Mouse (Mus musculus) right cerebral cortex, adult 2 months (tissue): ENCODE results near the gene Map1b.

Experiments
- DNase-seq, 2 experiments: peaks; one replicate each; pipeline ENCODE4 v3.0.0; 2021 to 2022; ENCODE audit warnings: low spot score in 2 of 2

Map1b gene

GRCm38 (mm10) chr13:99528456-99528855 is 12.1 kb upstream of the Map1b start:
- peak in 1 of 2 experiments; percentile 8 for DNase-seq

- DNase-seq: no peak
Measured at GRCm38 (mm10) chr13:99527936-99528335, 11.6 kb upstream of the Map1b start.

GRCm38 (mm10) chr13:99525491-99525890 is 9.2 kb upstream of the Map1b start:
- no peak for DNase-seq

GRCm38 (mm10) chr13:99517836-99518235 is 1.5 kb upstream of the Map1b start:
- DNase-seq: no peak

GRCm38 (mm10) chr13:99515736-99516447 is 448 bp downstream of the Map1b start:
- DNase-seq: no peak

- DNase-seq: peak; percentile 65 to 75
Measured at GRCm38 (mm10) chr13:99514917-99515591, 1.3 kb downstream of the Map1b start.

GRCm38 (mm10) chr13:99513990-99514389 is 2.4 kb downstream of the Map1b start:
- DNase-seq: no peak

GRCm38 (mm10) chr13:99513138-99513537 is 3.2 kb downstream of the Map1b start:
- peak in 1 of 2 experiments; percentile 63 for DNase-seq

GRCm38 (mm10) chr13:99509896-99510295 is 6.4 kb downstream of the Map1b start:
- no peak for DNase-seq

GRCm38 (mm10) chr13:99506580-99506962 is 9.8 kb downstream of the Map1b start:
- no peak for DNase-seq

GRCm38 (mm10) chr13:99505826-99506579 is 10.3 kb downstream of the Map1b start:
- DNase-seq: no peak

GRCm38 (mm10) chr13:99503370-99503979 is 12.9 kb downstream of the Map1b start:
- no peak for DNase-seq

- no peak for DNase-seq
Measured at GRCm38 (mm10) chr13:99502911-99503310, 13.4 kb downstream of the Map1b start.

GRCm38 (mm10) chr13:99502126-99502744 is 14.1 kb downstream of the Map1b start:
- no peak for DNase-seq

GRCm38 (mm10) chr13:99501393-99501792 is 14.9 kb downstream of the Map1b start:
- DNase-seq: no peak

GRCm38 (mm10) chr13:99500609-99501008 is 15.7 kb downstream of the Map1b start:
- DNase-seq: no peak

- DNase-seq: no peak
Measured at GRCm38 (mm10) chr13:99499764-99500163, 16.6 kb downstream of the Map1b start.

GRCm38 (mm10) chr13:99496106-99496505 is 20.2 kb downstream of the Map1b start:
- DNase-seq: no peak

- no peak for DNase-seq
Measured at GRCm38 (mm10) chr13:99494416-99494815, 21.9 kb downstream of the Map1b start.

GRCm38 (mm10) chr13:99493304-99493904 is 22.9 kb downstream of the Map1b start:
- no peak for DNase-seq

- no peak for DNase-seq
Measured at GRCm38 (mm10) chr13:99492619-99493303, 23.6 kb downstream of the Map1b start.
